Mouse (Mus musculus) ovary, adult 2 months (tissue): Measurements from ENCODE around the gene Lin28a. TPM values are rescaled to one million over a fixed set of nuclear protein-coding genes. Genes with fewer than 3 reads are reported as not detected.

ENCODE experiments used
- polyA plus RNA-seq: library from polyadenylated mRNA; depleted of rRNA; stranded (reverse); fragments of >200 nt; gene quantifications from 2 replicates; pipeline ENCODE4 v1.2.3, GENCODE M21; 2012; rRNA removed

Lin28a gene
- polyA plus RNA-seq, result 0.20 and 0.34 TPM in 2 replicates

GRCm38 (mm10) chr4:134018779-134019145 lies at the start of gene Lin28a:
Gene Lin28a (minus strand): TSS chr4:134018841.

GRCm38 (mm10) chr4:134060135-134060865 lies 41.7 kb upstream of the Lin28a start, which contains the start of gene Crybg2:
Gene Crybg2 (plus strand): TSS chr4:134060815.

GRCm38 (mm10) chr4:134053538-134053937 lies 34.9 kb upstream of the Lin28a start, which contains the start of gene Zfp683:
Gene Zfp683 (plus strand): TSS chr4:134053838.

GRCm38 (mm10) chr4:134000466-134001438 lies 17.9 kb downstream of the Lin28a start, which contains the start of gene Dhdds:
Gene Dhdds (minus strand): TSS chr4:134000918.

GRCm38 (mm10) chr4:133968150-133968921 lies 50.3 kb downstream of the Lin28a start, which contains the start of gene Hmgn2:
Gene Hmgn2 (minus strand): TSS chr4:133968650.

Other genes starting within 250 kb of the Lin28a start
- gene Rps6ka1, start 131.0 kb downstream of the Lin28a start, polyA plus RNA-seq, result 36.9 and 39.5 TPM in 2 replicates
- gene Hmgn2, start 50.2 kb downstream of the Lin28a start, polyA plus RNA-seq, result 21.4 and 22.1 TPM in 2 replicates
- 28.6 and 40.7 TPM in 2 replicates for gene Dhdds, start 17.9 kb downstream of the Lin28a start, polyA plus RNA-seq
- gene Zfp683, start 35.0 kb upstream of the Lin28a start, polyA plus RNA-seq, result 0.34 and 0.41 TPM in 2 replicates
- 3.2 and 3.6 TPM in 2 replicates for gene Crybg2, start 42.0 kb upstream of the Lin28a start, polyA plus RNA-seq
- 11.7 and 21.3 TPM in 2 replicates for gene Cd52, start 76.2 kb upstream of the Lin28a start, polyA plus RNA-seq
- 37.7 and 40.6 TPM in 2 replicates for gene Ubxn11, start 83.7 kb upstream of the Lin28a start, polyA plus RNA-seq
- gene Sh3bgrl3, start 109.9 kb upstream of the Lin28a start, polyA plus RNA-seq, result 482 and 666 TPM in 2 replicates
- gene Cep85, start 168.3 kb upstream of the Lin28a start, polyA plus RNA-seq, result 34.2 and 37.7 TPM in 2 replicates
- gene Gm7534, start 184.2 kb upstream of the Lin28a start, polyA plus RNA-seq, result not detected in 2 replicates
- gene Catsper4, start 208.5 kb upstream of the Lin28a start, polyA plus RNA-seq, result 0.25 TPM in 1 of 2 replicates, not detected in the other
- gene Cnksr1, start 219.6 kb upstream of the Lin28a start, polyA plus RNA-seq, result 5.2 and 6.8 TPM in 2 replicates
- 0.16 and 0.17 TPM in 2 replicates for gene E130218I03Rik, start 224.8 kb upstream of the Lin28a start, polyA plus RNA-seq
- gene Zfp593, start 226.8 kb upstream of the Lin28a start, polyA plus RNA-seq, result 13.4 and 15.5 TPM in 2 replicates
- 0.44 TPM in 1 of 2 replicates, not detected in the other for gene Gm30191, start 228.1 kb upstream of the Lin28a start, polyA plus RNA-seq
- gene Grrp1, start 235.3 kb upstream of the Lin28a start, polyA plus RNA-seq, result 56.5 and 60.9 TPM in 2 replicates